Mouse (Mus musculus) cortical plate, adult 2 months (tissue): ENCODE data around the gene Mfsd5.

ENCODE experiments used
- CTCF ChIP-seq: fragments of 200-500 bp; IDR thresholded peaks from 2 replicates; pipeline ENCODE4 v1.5.1; 2011; ENCODE audit warnings: mild to moderate bottlenecking, control low read depth, low read length; ENCODE audit not compliant: insufficient read depth; ENCODE audit errors: extremely low read depth
- POLR2A ChIP-seq: fragments of 200-500 bp; IDR thresholded peaks from 2 replicates; pipeline ENCODE4 v1.6.1; 2011; ENCODE audit warnings: mild to moderate bottlenecking, low read length, control low read depth; ENCODE audit not compliant: insufficient read depth; ENCODE audit errors: extremely low read depth

DNA sequence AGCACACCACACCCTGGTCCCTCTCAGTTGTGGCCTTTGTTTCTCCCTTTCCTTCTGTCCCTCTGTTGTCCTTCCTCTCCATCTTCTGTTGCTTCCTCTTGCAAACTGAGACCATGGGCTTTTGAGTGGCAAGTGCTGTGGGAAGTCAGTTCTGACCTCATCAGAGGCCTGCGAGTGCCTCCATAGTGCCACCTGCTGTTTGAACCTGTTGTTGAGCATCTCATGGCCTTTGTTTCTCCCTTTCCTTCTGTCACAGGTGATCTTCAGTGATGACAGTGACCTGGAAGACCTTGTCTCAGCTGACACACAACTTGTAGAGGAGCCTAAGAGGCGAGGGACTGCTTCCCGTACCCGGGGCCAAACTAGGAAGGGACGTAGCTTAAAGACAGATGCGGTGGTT, 37.0 kb downstream of the Mfsd5 start:
- no peak for TF ChIP-seq POLR2A
- peak; percentile 75 for TF ChIP-seq CTCF
